Mouse (Mus musculus) T-helper 1 cell (primary cell): Measurements from ENCODE around the gene Uri1.

Experiments
- in situ Hi-C: fragments of 300-600 bp; cut with MboI, MseI; formaldehyde crosslinking; loops from one replicate; pipeline ENCODE4 v1.15.1; 2025; ENCODE audit warnings: high pct_unique_total_duplicates

Uri1 gene

GRCm38 (mm10) chr7:38023451-38023850 lies at the start of gene Uri1:
TSS of gene Uri1 (minus strand) at chr7:38023551.
- in situ Hi-C loops, result no loop called here

DNA sequence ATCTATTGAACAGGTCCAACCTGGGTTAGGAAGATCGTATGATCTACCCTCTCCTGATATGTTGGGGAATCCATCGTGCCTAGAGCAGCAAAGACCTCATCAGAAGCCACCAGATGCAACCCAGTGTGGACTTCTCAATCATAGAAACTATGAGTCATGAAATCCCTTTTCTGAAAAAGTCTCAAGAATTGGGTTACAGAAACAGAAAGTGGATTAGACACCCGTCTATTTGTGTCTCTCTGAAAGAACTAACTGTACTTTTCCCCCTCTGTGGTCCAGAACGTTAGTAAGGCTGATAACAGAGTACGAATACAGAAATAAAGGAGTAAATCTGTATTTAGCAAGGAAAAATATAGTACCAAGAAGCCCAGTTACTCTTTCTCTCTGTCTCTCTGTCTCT lies 47.7 kb upstream of the Uri1 start:
- in situ Hi-C loops, result no loop called here

DNA sequence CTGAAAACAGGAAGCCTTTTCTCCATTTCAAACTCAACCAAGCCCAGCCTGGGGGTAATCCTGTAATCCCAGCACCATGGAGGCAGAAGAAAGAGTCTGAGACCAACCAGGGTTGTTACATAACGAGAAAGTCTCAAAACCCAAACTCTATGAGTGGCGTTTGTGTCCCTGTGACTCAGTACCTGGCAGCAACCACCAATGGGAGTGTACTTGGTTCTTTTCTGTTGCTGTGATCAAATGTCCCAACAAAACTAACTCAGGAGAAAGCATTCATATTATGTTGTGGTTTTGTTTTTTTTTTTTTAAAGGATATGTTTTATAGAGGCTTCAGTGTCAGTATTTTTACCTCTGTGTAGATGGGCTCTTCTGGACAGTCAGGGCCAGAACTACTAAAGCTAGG lies 47.3 kb upstream of the Uri1 start:
- in situ Hi-C loops, result no loop called here

DNA sequence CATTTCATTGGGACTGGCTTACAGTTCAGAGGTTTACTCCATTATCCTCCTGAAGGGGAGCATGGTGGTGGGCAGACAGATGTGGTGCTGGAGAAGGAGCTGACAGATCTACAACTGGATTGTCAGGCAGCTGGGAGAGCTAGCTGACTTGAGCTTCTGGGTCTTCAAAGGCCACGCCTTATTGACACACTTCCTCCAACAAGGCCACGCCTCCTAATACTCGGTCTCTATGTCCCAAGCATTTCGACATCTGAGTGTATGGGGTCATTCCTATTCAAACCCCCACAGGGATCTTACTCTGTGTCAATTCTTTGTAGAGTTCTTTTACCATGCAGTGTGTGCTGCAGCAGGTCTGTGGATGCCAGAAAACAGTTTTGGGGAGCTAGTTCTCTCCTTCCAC lies 41.1 kb upstream of the Uri1 start:
- in situ Hi-C loops, result loop anchor here (5.0 kb wide), 1 partner anchor 78 kb away; no protein-coding TSS in a partner anchor

GRCm38 (mm10) chr7:38061060-38061970 lies 38.0 kb upstream of the Uri1 start:
- in situ Hi-C loops, result loop anchor here (5.0 kb wide), 1 partner anchor 81 kb away; no protein-coding TSS in a partner anchor

GRCm38 (mm10) chr7:38059636-38060330 lies 36.4 kb upstream of the Uri1 start:
- in situ Hi-C loops, result loop anchor here (5.0 kb wide), 1 partner anchor 83 kb away; no protein-coding TSS in a partner anchor

DNA sequence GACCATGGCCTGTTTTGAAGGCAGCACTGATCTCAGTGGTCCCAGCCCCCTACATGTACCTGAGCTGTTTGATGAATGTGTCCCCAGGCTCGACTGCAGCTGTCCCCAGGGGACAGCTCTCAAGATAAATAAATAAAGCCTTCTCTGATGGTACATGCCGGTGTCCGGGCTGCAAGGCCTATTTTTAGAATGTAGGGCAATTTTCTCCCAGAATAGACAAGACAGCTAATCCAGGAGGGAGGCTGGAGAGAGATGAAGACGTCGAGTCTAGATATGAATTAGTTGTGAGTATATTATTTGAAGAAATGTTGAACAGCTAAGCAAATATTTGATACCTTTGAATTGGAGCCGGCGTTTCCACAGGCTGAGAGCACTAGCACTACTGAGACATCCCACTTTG lies 35.7 kb upstream of the Uri1 start:
- in situ Hi-C loops, result no loop called here

- in situ Hi-C loops, result no loop called here
Observed at GRCm38 (mm10) chr7:38055996-38056395, 32.6 kb upstream of the Uri1 start.

- in situ Hi-C loops, result no loop called here
Observed at GRCm38 (mm10) chr7:38054246-38054645, 30.9 kb upstream of the Uri1 start.

- in situ Hi-C loops, result no loop called here
Observed at GRCm38 (mm10) chr7:38047229-38047628, 23.9 kb upstream of the Uri1 start.

GRCm38 (mm10) chr7:38041244-38041643 lies 17.9 kb upstream of the Uri1 start:
- in situ Hi-C loops, result no loop called here

- in situ Hi-C loops, result loop anchor here (10.0 kb wide), 1 partner anchor 263 kb away; the partner anchor contains the start of gene Zfp536
Observed at GRCm38 (mm10) chr7:38037586-38037985, 14.2 kb upstream of the Uri1 start.

- in situ Hi-C loops, result loop anchor here (10.0 kb wide), 1 partner anchor 256 kb away; the partner anchor contains the start of gene Zfp536
Observed at GRCm38 (mm10) chr7:38031183-38031582, 7.8 kb upstream of the Uri1 start.

DNA sequence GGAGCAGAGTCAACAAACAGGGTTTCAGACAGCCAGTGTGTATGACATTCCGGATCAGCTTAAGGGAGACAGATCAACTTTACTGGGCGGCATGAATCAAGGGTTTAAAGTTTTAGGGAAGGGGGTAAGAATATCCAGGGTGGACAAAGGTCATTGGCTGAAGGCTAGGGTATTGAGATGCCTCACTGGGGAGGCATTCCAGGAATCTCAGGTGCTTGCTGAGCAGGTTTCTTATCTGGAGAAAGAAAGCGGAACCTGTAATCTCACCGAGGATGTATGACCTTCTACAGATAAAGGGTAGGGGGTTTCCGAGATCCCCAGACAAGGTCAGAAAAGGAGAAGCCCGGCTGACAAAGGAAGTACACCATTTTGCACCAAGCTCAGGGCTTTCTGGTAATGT lies 7.3 kb upstream of the Uri1 start:
- in situ Hi-C loops, result loop anchor here (10.0 kb wide), 1 partner anchor 256 kb away; the partner anchor contains the start of gene Zfp536

- in situ Hi-C loops, result loop anchor here (10.0 kb wide), 1 partner anchor 255 kb away; the partner anchor contains the start of gene Zfp536
Observed at GRCm38 (mm10) chr7:38029986-38030385, 6.6 kb upstream of the Uri1 start.

- in situ Hi-C loops, result no loop called here
Observed at GRCm38 (mm10) chr7:38029083-38029482, 5.7 kb upstream of the Uri1 start.

- in situ Hi-C loops, result no loop called here
Observed at GRCm38 (mm10) chr7:38027940-38028600, 4.7 kb upstream of the Uri1 start.

- in situ Hi-C loops, result no loop called here
Observed at GRCm38 (mm10) chr7:38024839-38025238, 1.5 kb upstream of the Uri1 start.

DNA sequence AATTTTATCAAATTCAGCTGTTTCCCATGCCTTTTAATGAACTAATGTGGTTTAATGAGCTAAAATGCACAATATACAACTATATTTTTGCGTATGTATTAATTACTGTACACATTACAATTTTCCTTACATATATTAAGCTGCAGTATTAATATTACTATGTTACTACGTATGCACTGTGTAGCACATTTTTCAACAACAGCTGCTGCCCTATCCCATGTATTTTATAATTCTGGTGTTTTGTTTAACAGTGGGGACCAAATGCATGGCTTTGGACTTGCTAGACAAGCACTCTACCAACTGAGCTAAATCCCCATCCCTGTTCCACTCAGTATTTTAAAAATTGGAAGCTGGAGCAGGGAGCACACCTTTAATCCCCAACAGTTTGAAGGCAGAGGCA lies 3.6 kb downstream of the Uri1 start:
- in situ Hi-C loops, result no loop called here

GRCm38 (mm10) chr7:38019369-38019749 lies 4.0 kb downstream of the Uri1 start:
- in situ Hi-C loops, result no loop called here

DNA sequence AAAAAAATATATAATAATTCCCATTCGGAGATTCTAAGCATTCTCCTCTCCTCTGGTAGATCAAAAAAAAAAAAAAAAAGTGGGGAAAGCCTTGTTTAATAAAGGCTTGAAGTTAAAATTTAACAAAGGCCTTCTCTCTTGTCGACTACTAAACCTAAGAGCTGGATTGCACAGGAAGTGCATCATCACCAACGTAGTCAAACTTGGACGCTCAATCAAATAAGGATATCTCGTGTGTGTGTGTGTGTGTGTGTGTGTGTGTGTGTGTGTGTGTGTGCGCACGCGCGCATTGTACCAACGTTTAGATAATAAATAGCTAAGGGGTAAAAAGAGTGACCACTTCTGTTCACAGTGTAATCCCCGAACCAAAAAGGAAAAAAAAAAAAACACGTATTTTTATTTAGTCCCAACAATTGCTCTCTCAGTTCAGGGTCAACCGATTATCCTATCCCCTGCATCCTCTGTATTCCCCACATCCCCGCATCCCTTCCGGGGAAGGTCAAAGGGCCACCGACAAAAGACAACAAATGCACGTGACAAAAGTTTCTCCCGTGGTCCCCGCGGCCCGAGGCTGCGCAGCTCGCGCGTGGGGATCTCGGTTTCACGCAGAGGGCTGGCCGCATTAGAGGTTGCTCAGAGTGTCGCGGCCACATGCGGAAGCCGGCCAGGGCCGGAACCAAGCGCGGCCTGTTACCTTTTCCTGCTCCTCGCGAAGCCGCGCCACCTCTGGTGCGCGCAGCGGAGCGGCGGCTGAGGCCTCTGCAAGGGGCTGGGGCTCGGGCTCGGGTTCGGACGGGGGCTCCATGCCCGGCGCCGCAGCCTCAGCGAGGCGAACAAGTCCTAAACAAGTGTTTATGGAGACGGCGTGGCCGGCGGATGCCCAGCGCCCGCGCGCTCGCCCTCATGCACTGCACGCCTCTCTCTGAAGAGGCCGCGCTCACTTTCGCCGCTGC lies 4.7 kb downstream of the Uri1 start:
- in situ Hi-C loops, result no loop called here
